Mouse (Mus musculus) olfactory bulb, adult 2 months (tissue): Measurements from ENCODE around the gene Cfap52.

Source experiments
- CTCF ChIP-seq: fragments of 200-500 bp; IDR thresholded peaks from 2 replicates; pipeline ENCODE4 v1.5.1; 2012; ENCODE audit warnings: low read depth, mild to moderate bottlenecking, low read length, moderate library complexity; ENCODE audit not compliant: insufficient read depth
- POLR2A ChIP-seq: fragments of 200-500 bp; IDR thresholded peaks from 2 replicates; pipeline ENCODE4 v1.6.1; 2012; ENCODE audit warnings: mild to moderate bottlenecking, low read depth, low read length, moderate library complexity; ENCODE audit not compliant: insufficient read depth

GRCm38 (mm10) chr11:67922755-67923125, 42.7 kb downstream of the Cfap52 start:
- TF ChIP-seq CTCF (no peak), POLR2A (no peak)
